Mouse (Mus musculus) liver, embryonic 11.5 days (tissue): ENCODE measurements around the gene Acad10. TPM values are rescaled to one million over a fixed set of nuclear protein-coding genes. Genes with fewer than 3 reads are reported as not detected.
"Not testable (repeated sequence)": the region's sequence is repeated elsewhere in the genome, so short reads cannot be mapped to it uniquely, and the experiment has no call there.

Experiments used
- ATAC-seq: fragments of 200-750 bp; cut with Nextera tagmentation; replicated peaks from 2 replicates; pipeline ENCODE4 v1.8.0; 2017; ENCODE audit warnings: moderate number of reproducible peaks, mild to moderate bottlenecking, moderate TSS enrichment, moderate library complexity; ENCODE audit not compliant: low FRiP score
- DNase-seq: peaks from one replicate; pipeline ENCODE4 v3.0.0-alpha.2; 2017; ENCODE audit warnings: low spot score
- H3K27ac ChIP-seq: fragments of 300-500 bp; sonication (generic); 2 replicates; pipeline ENCODE4 v1.5.1; 2014; ENCODE audit warnings: mild to moderate bottlenecking, low read depth, low read length, control low read depth
- H3K27me3 ChIP-seq: fragments of 300-500 bp; sonication (generic); replicated peaks from 2 replicates; pipeline ENCODE4 v1.6.1; 2014; ENCODE audit warnings: low read length, mixed read lengths; ENCODE audit not compliant: control insufficient read depth, insufficient read depth
- H3K36me3 ChIP-seq: fragments of 300-500 bp; sonication (generic); 2 replicates; pipeline ENCODE4 v1.6.1; 2014; ENCODE audit warnings: mild to moderate bottlenecking, low read length, moderate library complexity, mixed read lengths; ENCODE audit not compliant: control insufficient read depth, insufficient read depth
- H3K4me1 ChIP-seq: fragments of 300-500 bp; sonication (generic); replicated peaks from 2 replicates; pipeline ENCODE4 v1.6.1; 2014; ENCODE audit warnings: low read length, mixed read lengths; ENCODE audit not compliant: control insufficient read depth, insufficient read depth
- H3K4me2 ChIP-seq: fragments of 300-500 bp; sonication (generic); 2 replicates; pipeline ENCODE4 v1.6.1; 2014; ENCODE audit warnings: mild to moderate bottlenecking, control low read depth, moderate library complexity
- H3K4me3 ChIP-seq: fragments of 300-500 bp; sonication (generic); 2 replicates; pipeline ENCODE4 v1.5.1; 2014; ENCODE audit warnings: low read depth, low read length, control low read depth
- H3K9ac ChIP-seq: fragments of 300-500 bp; sonication (generic); 2 replicates; pipeline ENCODE4 v1.6.1; 2014; ENCODE audit warnings: low read depth, low read length, control low read depth
- H3K9me3 ChIP-seq: fragments of 300-500 bp; sonication (generic); 2 replicates; pipeline ENCODE4 v1.6.1; 2016; ENCODE audit warnings: low read length, inconsistent platforms, mixed read lengths; ENCODE audit not compliant: control insufficient read depth
- WGBS: fragments of 180-500 bp; shearing (Covaris S2); extraction: QIAGEN DNeasy Blood & Tissue Kit; methylation state at CpG from one replicate; pipeline ENCODE4 v1.1.7; 2014; 5-methylcytosine and 5-hydroxymethylcytosine counted together
- polyA plus RNA-seq: library from polyadenylated mRNA; unstranded; fragments of >200 nt; fragmentation: Nextera tagmentation; extraction: Ambion mirVana; gene quantifications from 2 replicates; pipeline ENCODE4 v1.2.1, GENCODE M21; 2014

The Acad10 gene
- polyA plus RNA-seq, 1 experiment from 2014 or later: 2.7 TPM

GRCm38 (mm10) chr5:121614921-121615320, 45.4 kb downstream of the Acad10 start:
- H3K9me3 ChIP-seq, ATAC-seq, H3K36me3 ChIP-seq, H3K9ac ChIP-seq, DNase-seq, H3K4me2 ChIP-seq, H3K4me1 ChIP-seq, H3K27ac ChIP-seq, H3K4me3 ChIP-seq, H3K27me3 ChIP-seq: not testable (repeated sequence)
- 67% methylated on average over 3 of the region's 3 CpGs for WGBS

- Histone ChIP-seq H3K27ac (no peak overlapping the region), H3K27me3 (no peaks in the 10 kb centered on the region), H3K9me3 (no peaks in the 10 kb centered on the region), H3K4me3 (no peak overlapping the region), H3K9ac (no peak overlapping the region), H3K36me3 (no peaks in the 10 kb centered on the region), H3K4me1 (no peaks in the 10 kb centered on the region), H3K4me2 (no peak overlapping the region)
- no peak for DNase-seq
- no peak for ATAC-seq
- WGBS: 81% methylated on average over 6 of the region's 6 CpGs
Measured at GRCm38 (mm10) chr5:121612036-121612435, 48.3 kb downstream of the Acad10 start.

DNA sequence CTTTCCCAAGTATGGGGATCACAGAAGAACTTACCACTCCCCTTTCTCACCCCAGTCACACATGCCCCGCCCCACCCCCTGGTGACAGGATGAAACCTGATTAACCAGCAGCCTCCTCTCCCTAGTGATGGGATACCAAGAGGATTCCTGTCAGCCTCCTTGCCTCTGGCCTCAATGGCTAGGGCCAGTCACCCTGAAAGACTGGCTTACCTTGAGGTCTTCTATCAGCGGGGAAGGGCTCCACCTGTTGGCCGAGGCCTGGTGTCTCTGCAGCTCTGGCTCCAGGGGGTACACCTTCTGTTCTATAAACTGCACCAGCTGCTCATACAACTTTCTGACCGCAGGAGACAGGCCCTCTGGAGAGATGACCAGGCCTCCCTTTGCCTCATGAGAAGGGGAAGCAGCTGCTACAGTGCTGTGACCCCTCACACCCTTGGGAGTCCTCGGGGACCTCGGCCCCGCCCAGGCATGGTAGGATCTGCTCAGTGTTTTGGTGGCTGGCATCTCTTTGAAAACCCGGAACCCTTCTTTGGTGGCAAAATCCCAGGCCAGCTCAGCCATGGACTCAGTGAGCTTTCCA, 50.7 kb downstream of the Acad10 start:
- H3K36me3 ChIP-seq, DNase-seq, H3K27me3 ChIP-seq, H3K4me3 ChIP-seq, H3K27ac ChIP-seq, ATAC-seq, H3K9ac ChIP-seq, H3K4me1 ChIP-seq, H3K9me3 ChIP-seq, H3K4me2 ChIP-seq: not testable (repeated sequence)
- 52% methylated on average over 7 of the region's 8 CpGs for WGBS

DNA sequence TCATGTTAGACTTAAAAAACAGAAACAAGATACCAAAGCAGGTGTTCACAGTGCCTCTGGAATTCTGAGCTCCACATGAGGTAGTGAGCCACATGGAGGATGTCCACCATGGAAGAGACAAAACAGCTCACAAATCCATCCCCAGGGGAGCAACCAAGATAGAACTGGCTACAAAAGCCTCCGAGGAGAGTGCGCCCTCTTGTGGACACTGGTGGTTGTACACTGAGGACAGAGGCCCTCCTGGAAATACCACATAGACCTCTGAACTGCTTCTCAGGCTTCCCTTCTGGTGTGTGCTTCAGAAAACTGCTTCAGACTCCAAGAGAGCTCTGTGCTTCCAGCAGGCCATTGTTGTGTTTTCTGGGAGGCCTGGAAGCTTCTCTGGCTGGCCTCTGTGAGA, 54.2 kb downstream of the Acad10 start:
- Histone ChIP-seq H3K4me2 (no peak overlapping the region), H3K27me3 (no peaks in the 10 kb centered on the region), H3K9ac (no peak overlapping the region), H3K4me1 (no peaks in the 10 kb centered on the region), H3K36me3 (no peaks in the 10 kb centered on the region), H3K4me3 (no peak overlapping the region), H3K9me3 (no peaks in the 10 kb centered on the region), H3K27ac (no peak overlapping the region)
- DNase-seq (peak; percentile 72), ATAC-seq (0 out of 2 replicates have a peak, but pooled peaks have one; percentile 26)
- 0% methylated on average over 2 of the region's 2 CpGs for WGBS

DNA sequence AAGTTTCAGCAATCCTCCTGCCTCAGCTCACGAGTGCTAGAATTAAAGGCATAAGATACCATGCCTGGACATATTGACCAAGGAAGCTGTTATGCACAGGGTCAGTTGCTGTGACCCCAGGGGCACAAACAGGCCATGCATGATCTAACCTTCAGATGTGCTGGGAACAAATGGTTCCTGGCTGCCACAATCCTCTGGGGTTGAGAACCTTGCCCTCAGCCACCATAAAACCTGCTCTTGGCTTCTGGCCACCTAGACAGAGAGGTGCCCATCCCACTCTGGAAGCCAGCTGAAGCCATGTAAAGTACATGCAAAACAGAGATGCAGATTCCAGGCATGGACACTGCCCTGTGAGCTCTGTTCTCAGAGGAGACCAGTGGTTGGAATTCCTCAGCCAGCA, 56.5 kb downstream of the Acad10 start:
- 67% methylated on average over 1 of the region's 1 CpGs for WGBS
- H3K4me3 ChIP-seq, H3K9ac ChIP-seq, ATAC-seq, H3K9me3 ChIP-seq, H3K27me3 ChIP-seq, H3K4me2 ChIP-seq, H3K4me1 ChIP-seq, DNase-seq, H3K36me3 ChIP-seq, H3K27ac ChIP-seq: not testable (repeated sequence)

DNA sequence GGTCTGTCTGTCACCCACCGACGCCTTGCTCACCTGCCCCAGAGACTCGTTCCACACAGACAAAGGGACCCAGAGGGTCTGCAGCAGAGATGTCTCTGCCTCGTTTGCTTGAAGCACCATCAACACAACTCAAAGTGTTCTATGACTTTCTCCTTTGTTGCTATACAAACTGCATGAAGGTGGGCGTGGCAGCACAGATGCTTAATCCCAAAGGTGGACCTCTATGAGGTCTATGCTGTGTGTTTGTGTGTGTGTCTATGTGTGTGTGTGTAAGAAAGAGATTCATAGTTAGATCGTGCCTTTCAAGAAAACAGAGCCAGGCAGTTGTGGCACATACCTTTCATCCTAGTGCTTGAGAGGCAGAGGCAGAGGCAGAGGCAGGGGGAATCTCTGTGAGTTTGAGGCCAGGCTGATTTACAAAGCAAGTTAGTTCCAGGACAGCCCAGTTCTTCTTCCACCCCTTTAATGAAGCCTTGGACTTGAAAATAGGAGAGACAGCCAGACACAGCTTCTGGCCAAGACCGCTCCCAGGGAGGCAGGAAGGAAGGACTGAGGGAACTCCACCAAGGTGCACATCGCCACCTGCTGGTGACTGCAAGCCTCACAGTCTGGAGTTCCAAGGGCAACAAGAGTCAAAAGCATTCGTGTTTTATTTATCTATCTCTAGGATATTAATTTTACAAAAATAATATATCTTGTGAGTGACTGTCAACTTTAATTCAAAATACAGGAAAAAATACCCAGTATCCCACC, 58.6 kb downstream of the Acad10 start:
- no peak overlapping the region for H3K4me2 ChIP-seq
- no peak overlapping the region for H3K9ac ChIP-seq
- whole genome bisulfite sequencing: 29% methylated on average over 9 of the region's 9 CpGs
- ATAC-seq (peak; percentile 60; the same call in 1 of the 2 replicates), DNase-seq (peak; percentile 75)
- peaks cover 4% of the 10 kb centered on the region; the same call in 1 of the 2 replicates for H3K4me1 ChIP-seq
- no peaks in the 10 kb centered on the region for H3K36me3 ChIP-seq
- no peak overlapping the region for H3K27ac ChIP-seq
- no peaks in the 10 kb centered on the region for H3K27me3 ChIP-seq
- H3K9me3 ChIP-seq: no peaks in the 10 kb centered on the region
- H3K4me3 ChIP-seq: no peak overlapping the region

- H3K4me2 ChIP-seq: no peak overlapping the region
- H3K27ac ChIP-seq: no peak overlapping the region
- H3K27me3 ChIP-seq: no peaks in the 10 kb centered on the region
- H3K4me3 ChIP-seq: no peak overlapping the region
- H3K9me3 ChIP-seq: no peaks in the 10 kb centered on the region
- DNase-seq: no peak
- WGBS: 70% methylated on average over 13 of the region's 13 CpGs
- no peak overlapping the region for H3K9ac ChIP-seq
- H3K4me1 ChIP-seq: peaks cover 12% of the 10 kb centered on the region
- no peak for ATAC-seq
- H3K36me3 ChIP-seq: no peaks in the 10 kb centered on the region
Measured at GRCm38 (mm10) chr5:121598871-121599610, 61.3 kb downstream of the Acad10 start.

DNA sequence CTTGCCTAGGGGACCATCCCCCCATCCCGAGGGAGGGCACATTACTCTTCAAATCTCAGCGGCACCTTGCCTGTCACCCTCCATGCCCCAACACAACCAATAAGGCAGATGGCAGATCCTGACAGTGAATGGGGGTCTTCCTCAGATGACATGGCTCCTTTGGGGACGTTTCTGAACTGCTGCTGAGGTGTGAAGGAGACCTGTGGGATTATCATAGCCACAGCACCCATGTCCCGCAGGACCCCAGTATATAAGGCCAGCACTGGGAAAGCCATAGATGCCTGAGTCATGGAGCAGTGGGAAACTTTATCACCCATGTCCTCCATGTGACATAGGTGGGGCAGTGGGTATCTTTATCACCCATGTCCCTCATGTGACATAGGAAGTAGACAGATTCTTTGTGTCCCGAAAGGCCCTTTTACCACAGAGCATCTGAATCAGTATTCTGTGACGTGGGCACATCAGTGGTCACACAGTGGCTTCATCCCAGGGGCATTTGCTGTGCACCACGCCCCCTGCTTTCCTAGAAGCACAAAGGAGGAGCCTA, 62.2 kb downstream of the Acad10 start:
- DNase-seq: no peak
- no peak overlapping the region for H3K4me2 ChIP-seq
- peaks cover 13% of the 10 kb centered on the region for H3K4me1 ChIP-seq
- H3K9me3 ChIP-seq: no peaks in the 10 kb centered on the region
- no peak overlapping the region for H3K9ac ChIP-seq
- H3K27me3 ChIP-seq: no peaks in the 10 kb centered on the region
- H3K4me3 ChIP-seq: no peak overlapping the region
- no peak overlapping the region for H3K27ac ChIP-seq
- no peak for ATAC-seq
- WGBS: 68% methylated on average over 7 of the region's 7 CpGs
- no peaks in the 10 kb centered on the region for H3K36me3 ChIP-seq
